Mouse (Mus musculus): Measurements from ENCODE around the gene Alox5.

The Alox5 gene

GRCm38 (mm10) chr6:116385194-116386044, 75.6 kb downstream of the Alox5 start:
- in situ Hi-C loops (cut with MboI), result no loop called here

GRCm38 (mm10) chr6:116383582-116383981, 77.4 kb downstream of the Alox5 start:
- in situ Hi-C loops (cut with MboI), result no loop called here

GRCm38 (mm10) chr6:116381605-116382004, 79.4 kb downstream of the Alox5 start:
- in situ Hi-C loops (cut with MboI), result no loop called here

- in situ Hi-C loops (cut with MboI), result no loop called here
Measured at GRCm38 (mm10) chr6:116380157-116380556, 80.8 kb downstream of the Alox5 start.

- in situ Hi-C loops (cut with MboI), result no loop called here
Measured at GRCm38 (mm10) chr6:116378892-116379291, 82.1 kb downstream of the Alox5 start.

DNA sequence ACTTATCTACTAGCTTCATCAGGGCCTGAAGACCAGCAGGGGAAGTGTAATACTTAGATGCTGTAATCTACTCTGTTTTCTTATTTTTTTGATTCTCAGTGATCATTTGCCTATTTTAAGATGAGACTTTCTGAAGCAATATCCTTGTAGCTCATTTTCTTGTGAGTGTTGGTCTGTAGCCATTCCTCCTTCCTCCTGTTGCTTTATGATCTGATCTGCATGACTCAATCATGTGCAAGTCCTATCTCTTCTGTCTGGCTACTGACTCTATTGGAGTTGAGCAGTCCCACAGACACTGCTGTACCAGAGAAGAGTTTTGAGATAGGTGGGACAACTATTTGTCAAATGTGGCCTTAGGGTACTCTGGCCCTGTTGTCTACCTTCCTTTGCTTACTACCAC, 86.4 kb downstream of the Alox5 start:
- in situ Hi-C loops (cut with MboI), result no loop called here

GRCm38 (mm10) chr6:116374136-116374535, 86.8 kb downstream of the Alox5 start:
- in situ Hi-C loops (cut with MboI), result no loop called here

- in situ Hi-C loops (cut with MboI), result no loop called here
Measured at GRCm38 (mm10) chr6:116371500-116371899, 89.5 kb downstream of the Alox5 start.

- in situ Hi-C loops (cut with MboI), result no loop called here
Measured at GRCm38 (mm10) chr6:116370216-116370976, 90.6 kb downstream of the Alox5 start.

DNA sequence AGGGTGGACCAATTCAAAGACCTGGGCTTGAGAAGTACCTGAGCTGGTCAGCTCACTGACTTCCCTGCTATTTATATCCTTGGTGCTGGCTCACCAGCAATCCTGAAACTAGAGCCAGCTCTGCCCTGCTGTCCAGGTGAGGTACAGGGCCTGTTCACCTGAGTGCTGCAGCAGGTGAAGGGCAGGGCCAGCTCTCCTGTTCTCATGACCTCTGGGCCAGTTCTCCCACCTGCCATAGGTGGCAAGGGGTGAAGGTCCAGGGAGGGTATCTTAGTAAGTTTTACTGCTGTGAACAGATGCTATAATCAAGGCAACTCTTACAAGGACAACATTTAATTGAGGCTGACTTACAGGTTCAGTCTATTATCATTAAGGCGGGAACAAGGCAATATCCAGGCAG, 91.2 kb downstream of the Alox5 start:
- in situ Hi-C loops (cut with MboI), result no loop called here

- in situ Hi-C loops (cut with MboI), result no loop called here
Measured at GRCm38 (mm10) chr6:116367971-116368370, 93.0 kb downstream of the Alox5 start.

DNA sequence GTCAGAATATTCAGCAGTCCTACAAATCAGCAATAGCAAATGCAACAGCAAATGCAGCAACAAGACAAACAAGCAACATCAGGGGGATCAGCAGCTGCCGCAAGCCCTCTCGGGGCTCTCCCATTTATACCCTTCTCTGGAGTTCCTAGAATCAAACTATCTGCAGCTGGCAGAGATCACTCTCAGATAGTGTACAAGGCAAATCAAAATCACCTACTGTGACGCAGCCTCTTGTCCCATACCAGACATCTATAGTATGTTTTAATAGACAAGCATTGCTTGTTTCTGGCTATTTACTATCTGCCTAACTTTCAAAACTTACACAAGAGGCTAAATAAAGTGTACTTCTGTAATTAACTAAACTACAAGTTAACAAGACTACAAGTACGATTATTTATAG, 99.0 kb downstream of the Alox5 start:
- in situ Hi-C loops (cut with MboI), result no loop called here

DNA sequence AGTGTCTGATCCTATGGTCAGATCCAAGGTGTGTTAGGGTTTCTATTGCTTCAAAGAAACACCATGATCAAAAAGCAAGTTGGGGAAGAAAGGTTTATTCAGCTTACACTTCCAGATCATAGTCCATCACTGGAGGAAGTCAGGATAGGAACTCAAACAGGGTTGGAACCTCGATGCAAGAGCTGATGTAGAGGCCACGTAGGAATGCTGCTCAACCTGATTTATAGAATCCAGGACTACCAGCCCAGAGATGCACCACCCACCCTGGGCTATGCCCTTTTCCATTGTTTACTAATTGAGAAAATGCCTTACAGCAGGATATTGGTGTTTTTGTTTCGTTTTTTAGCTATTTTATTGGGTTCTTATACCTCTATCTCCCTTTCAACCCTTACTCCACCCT, 99.5 kb downstream of the Alox5 start:
- in situ Hi-C loops (cut with MboI), result no loop called here

Data from mature B cell (primary cell).